Mouse (Mus musculus) CH12.LX (cell line): Measurements from ENCODE around the gene Gm10961.

ENCODE experiments used
- BHLHE40 ChIP-seq: IDR thresholded peaks from 2 replicates; pipeline ENCODE4 v1.6.1; 2011; ENCODE audit warnings: mild to moderate bottlenecking, low read depth, low read length, improper control_type of control experiment
- CHD1 ChIP-seq: IDR thresholded peaks from 2 replicates; pipeline ENCODE4 v1.6.1; 2012; ENCODE audit warnings: low read depth, low read length, improper control_type of control experiment, inconsistent platforms
- CTCF ChIP-seq, 2 experiments: IDR thresholded peaks in 1 of 2; conservative IDR thresholded peaks in 1 of 2; 2 replicates each; pipeline ENCODE4 v1.5.1; 2011 to 2012; ENCODE audit warnings: low read depth in 2 of 2, low read length in 2 of 2, improper control_type of control experiment in 1 of 2, inconsistent platforms in 1 of 2, mild to moderate bottlenecking in 1 of 2, moderate library complexity in 1 of 2
- E2F4 ChIP-seq: IDR thresholded peaks from 2 replicates; pipeline ENCODE4 v1.6.1; 2011; ENCODE audit warnings: low read depth, low read length, improper control_type of control experiment; ENCODE audit not compliant: insufficient replicate concordance
- EP300 ChIP-seq: IDR thresholded peaks from 2 replicates; pipeline ENCODE4 v1.6.1; 2011; ENCODE audit warnings: low read length, improper control_type of control experiment
- JUN ChIP-seq: IDR thresholded peaks from 2 replicates; pipeline ENCODE4 v1.6.1; 2011; ENCODE audit warnings: low read depth, mild to moderate bottlenecking, low read length, improper control_type of control experiment, moderate library complexity; ENCODE audit not compliant: insufficient read depth
- MAX ChIP-seq: IDR thresholded peaks from 2 replicates; pipeline ENCODE4 v1.6.1; 2011; ENCODE audit warnings: low read length, improper control_type of control experiment
- MYC ChIP-seq: IDR thresholded peaks from 2 replicates; pipeline ENCODE4 v1.6.1; 2011; ENCODE audit warnings: low read depth, mild to moderate bottlenecking, improper control_type of control experiment, low read length
- POLR2A ChIP-seq: IDR thresholded peaks from 2 replicates; pipeline ENCODE4 v1.6.1; 2011; ENCODE audit warnings: low read depth, mild to moderate bottlenecking, improper control_type of control experiment, low read length
- SIN3A ChIP-seq: IDR thresholded peaks from 2 replicates; pipeline ENCODE4 v1.6.1; 2012; ENCODE audit warnings: low read length, improper control_type of control experiment, inconsistent platforms
- UBTF ChIP-seq: IDR thresholded peaks from 2 replicates; pipeline ENCODE4 v1.6.1; 2012; ENCODE audit warnings: low read depth, mild to moderate bottlenecking, inconsistent platforms, low read length, improper control_type of control experiment, moderate library complexity

- no peak for TF ChIP-seq EP300
- no peak for TF ChIP-seq BHLHE40
- TF ChIP-seq CTCF (conservative IDR thresholded peaks at IDR 0.05 in 1 of 2, IDR thresholded peaks at IDR 0.05 in 1 of 2; ENCODE audit: low read depth in 2 of 2, low read length in 2 of 2), result no peak
- no peak for TF ChIP-seq E2F4
- no peak for TF ChIP-seq MAX
- TF ChIP-seq JUN, result no peak
- no peak for TF ChIP-seq UBTF
- no peak for TF ChIP-seq SIN3A
- TF ChIP-seq MYC, result no peak
- TF ChIP-seq CHD1, result no peak
- TF ChIP-seq POLR2A, result no peak
Measured at GRCm38 (mm10) chr3:107593632-107594031, 37.5 kb upstream of the Gm10961 start.
